Mouse (Mus musculus): Measurements from ENCODE around the gene Drc7.
"Not testable (repeated sequence)": the region's sequence is repeated elsewhere in the genome, so short reads cannot be mapped to it uniquely, and the experiment has no call there.

Drc7 gene

GRCm38 (mm10) chr8:95054927-95055510 lies at the start of gene Drc7:
Gene Drc7, plus strand, starts transcription at chr8:95055103.
- no peak for DNase-seq (ENCODE audit: low read depth, low spot score)

GRCm38 (mm10) chr8:95012442-95012919 lies 42.4 kb upstream of the Drc7 start:
- DNase-seq (ENCODE audit: low read depth, low spot score) = no peak

- DNase-seq (ENCODE audit: low read depth, low spot score) = no peak
Measured at GRCm38 (mm10) chr8:95015866-95016265, 39.0 kb upstream of the Drc7 start.

- no peak for DNase-seq (ENCODE audit: low read depth, low spot score)
Measured at GRCm38 (mm10) chr8:95016684-95017083, 38.2 kb upstream of the Drc7 start.

GRCm38 (mm10) chr8:95017451-95017850 lies 37.5 kb upstream of the Drc7 start, which contains the start of gene Adgrg3:
Gene Adgrg3, plus strand, starts transcription at chr8:95017692.
- no peak for DNase-seq (ENCODE audit: low read depth, low spot score)

- DNase-seq (ENCODE audit: low read depth, low spot score) = no peak
Measured at GRCm38 (mm10) chr8:95017969-95018635, 36.8 kb upstream of the Drc7 start.

- DNase-seq (ENCODE audit: low read depth, low spot score) = no peak
Measured at GRCm38 (mm10) chr8:95020293-95020777, 34.6 kb upstream of the Drc7 start.

- no peak for DNase-seq (ENCODE audit: low read depth, low spot score)
Measured at GRCm38 (mm10) chr8:95020821-95021220, 34.1 kb upstream of the Drc7 start.

GRCm38 (mm10) chr8:95023201-95023600 lies 31.7 kb upstream of the Drc7 start:
- DNase-seq (ENCODE audit: low read depth, low spot score) = no peak

- DNase-seq (ENCODE audit: low read depth, low spot score) = no peak
Measured at GRCm38 (mm10) chr8:95024387-95024786, 30.5 kb upstream of the Drc7 start.

GRCm38 (mm10) chr8:95025421-95025820 lies 29.5 kb upstream of the Drc7 start:
- no peak for DNase-seq (ENCODE audit: low read depth, low spot score)

GRCm38 (mm10) chr8:95028391-95028790 lies 26.5 kb upstream of the Drc7 start:
- DNase-seq (ENCODE audit: low read depth, low spot score) = not testable (repeated sequence)

GRCm38 (mm10) chr8:95037106-95037925 lies 17.6 kb upstream of the Drc7 start:
- DNase-seq (ENCODE audit: low read depth, low spot score) = no peak

GRCm38 (mm10) chr8:95041883-95042784 lies 12.8 kb upstream of the Drc7 start:
- no peak for DNase-seq (ENCODE audit: low read depth, low spot score)

- no peak for DNase-seq (ENCODE audit: low read depth, low spot score)
Measured at GRCm38 (mm10) chr8:95044811-95045210, 10.1 kb upstream of the Drc7 start.

GRCm38 (mm10) chr8:95046982-95047381 lies 7.9 kb upstream of the Drc7 start:
- DNase-seq (ENCODE audit: low read depth, low spot score) = no peak

- no peak for DNase-seq (ENCODE audit: low read depth, low spot score)
Measured at GRCm38 (mm10) chr8:95047884-95048680, 6.8 kb upstream of the Drc7 start.

GRCm38 (mm10) chr8:95049636-95050035 lies 5.3 kb upstream of the Drc7 start:
- no peak for DNase-seq (ENCODE audit: low read depth, low spot score)

GRCm38 (mm10) chr8:95054438-95054837 lies 465 bp upstream of the Drc7 start:
- DNase-seq (ENCODE audit: low read depth, low spot score) = no peak

GRCm38 (mm10) chr8:95056414-95056813 lies 1.5 kb downstream of the Drc7 start:
- no peak for DNase-seq (ENCODE audit: low read depth, low spot score)
